Mouse (Mus musculus): ENCODE measurements around the gene Rpl11.

GRCm38 (mm10) chr4:136089748-136090583, 36.7 kb upstream of the Rpl11 start:
- TF ChIP-seq CTCF (IDR thresholded peaks at IDR 0.05; ENCODE audit: borderline replicate concordance, control insufficient read depth, extremely low read depth, insufficient read depth, low read length, poor library complexity), result no peak
- TF ChIP-seq POLR2A (IDR thresholded peaks at IDR 0.05; ENCODE audit: control insufficient read depth, extremely low read depth, insufficient read depth, low read length, poor library complexity), result no peak
